Mouse (Mus musculus): ENCODE measurements around the gene Tbcel.

- no peak for TF ChIP-seq CTCF (IDR thresholded peaks at IDR 0.05; ENCODE audit: low read depth, low read length)
- no peak for TF ChIP-seq POLR2A (IDR thresholded peaks at IDR 0.05; ENCODE audit: borderline replicate concordance, low read depth, low read length)
Measured at GRCm38 (mm10) chr9:42464181-42464580, 43.4 kb downstream of the Tbcel start.
